In genomic region chr4:41722918-41723351, GRCm38 (mm10) we compare ENCODE assay signal across 8 mouse cellular contexts. TPM values are rescaled to one million over a fixed set of nuclear protein-coding genes. Genes with fewer than 3 reads are reported as not detected.
A peak's percentile ranks its signal among the peaks of the same experiment; 100 is the strongest.
DNase-seq lines count a peak whose midpoint lies in the region; ATAC-seq lines count a peak whose summit lies in the region.

Gene Dctn3 (minus strand): TSS chr4:41723170.

- peak within 1 kb of the TSS; percentile 78 for H3K4me3 ChIP-seq in heart, embryonic 13.5 days
- peak within 1 kb of the TSS; percentile 87 for H3K4me3 ChIP-seq in liver, embryonic 12.5 days
- H3K4me3 ChIP-seq in stomach, embryonic 15.5 days (replicated peaks): peak within 1 kb of the TSS; percentile 64

- H3K4me2 ChIP-seq in heart, embryonic 13.5 days: peak within 1 kb of the TSS; percentile 92
- H3K4me2 ChIP-seq in liver, embryonic 12.5 days: peak within 1 kb of the TSS; percentile 82
- peak within 1 kb of the TSS; percentile 69 for H3K4me2 ChIP-seq in stomach, embryonic 15.5 days

- no peaks in the 10 kb centered on the region for H3K9me3 ChIP-seq in heart, embryonic 13.5 days
- no peaks in the 10 kb centered on the region for H3K9me3 ChIP-seq in liver, embryonic 12.5 days (replicated peaks)
- no peaks in the 10 kb centered on the region for H3K9me3 ChIP-seq in stomach, embryonic 15.5 days

- WGBS in heart, embryonic 13.5 days: under 1% methylated on average over 27 of the region's 27 CpGs
- WGBS in liver, embryonic 12.5 days (ENCODE audit: insufficient replicate concordance): under 1% methylated on average over 27 of the region's 27 CpGs
- 0% methylated on average over 27 of the region's 27 CpGs for WGBS in stomach, embryonic 15.5 days

- peaks cover 16% of the 10 kb centered on the region for H3K4me1 ChIP-seq in heart, embryonic 13.5 days
- peaks cover 28% of the 10 kb centered on the region for H3K4me1 ChIP-seq in liver, embryonic 12.5 days
- H3K4me1 ChIP-seq in stomach, embryonic 15.5 days: peaks cover 10% of the 10 kb centered on the region; the same call in 1 of the 2 replicates

- H3K9ac ChIP-seq in heart, embryonic 13.5 days: peak within 1 kb of the TSS; percentile 94
- H3K9ac ChIP-seq in liver, embryonic 12.5 days: peak within 1 kb of the TSS; percentile 83
- peak within 1 kb of the TSS; percentile 56 for H3K9ac ChIP-seq in stomach, embryonic 15.5 days

- H3K27ac ChIP-seq in heart, embryonic 13.5 days (replicated peaks): no peak within 1 kb of the TSS
- 0 out of 2 replicates have a peak within 1 kb of the TSS, but pooled peaks have one; percentile 48 for H3K27ac ChIP-seq in liver, embryonic 12.5 days
- H3K27ac ChIP-seq in stomach, embryonic 15.5 days: no peak within 1 kb of the TSS

- peak; percentile 84 for ATAC-seq in heart, embryonic 13.5 days (ENCODE audit: extremely low read depth, insufficient number of reproducible peaks, low FRiP score, low TSS enrichment)
- peak; percentile 93 for ATAC-seq in liver, embryonic 12.5 days
- peak; percentile 95 for ATAC-seq in stomach, embryonic 15.5 days (ENCODE audit: insufficient read depth, low FRiP score, low read depth)

- peaks cover 46% of the 10 kb centered on the region for H3K27me3 ChIP-seq in heart, embryonic 13.5 days (replicated peaks)
- H3K27me3 ChIP-seq in liver, embryonic 12.5 days (replicated peaks): peaks cover 46% of the 10 kb centered on the region
- peaks cover 44% of the 10 kb centered on the region for H3K27me3 ChIP-seq in stomach, embryonic 15.5 days (replicated peaks)

- peak; percentile 95 for DNase-seq in CD4-positive, CD25-positive, alpha-beta regulatory T cell, adult 2 months (ENCODE audit: low read depth, low spot score)
- peak; percentile 95 for DNase-seq in brain, embryonic 18.5 days (ENCODE audit: low read depth, low spot score)
- peak; percentile 59 for DNase-seq in fat pad, adult 2 months (ENCODE audit: extremely low read depth, low read depth, low spot score)
- peak; percentile 93 for DNase-seq in kidney, postnatal 10 days
- DNase-seq in natural killer cell, adult 2 months (ENCODE audit: low spot score in 2 of 2): peak; percentile 86 to 88

- peaks cover 28% of the 10 kb centered on the region for H3K36me3 ChIP-seq in heart, embryonic 13.5 days
- peaks cover 26% of the 10 kb centered on the region for H3K36me3 ChIP-seq in liver, embryonic 12.5 days
- H3K36me3 ChIP-seq in stomach, embryonic 15.5 days: peaks cover 8% of the 10 kb centered on the region

RNA-seq across cellular contexts. Expression of gene Dctn3, which starts in this region (rescaled TPM):
- 128 and 139 TPM in 2 replicates for polyA plus RNA-seq in heart, embryonic 13.5 days (2015; fragmentation: Nextera tagmentation; extraction: Ambion mirVana)
- polyA plus RNA-seq in liver, embryonic 12.5 days (2016; fragmentation: Nextera tagmentation; extraction: Ambion mirVana): 89.7 and 92.2 TPM in 2 replicates
- 124 and 130 TPM in 2 replicates for polyA plus RNA-seq in stomach, embryonic 15.5 days (2015; fragmentation: Nextera tagmentation; extraction: Ambion mirVana)
